Mouse (Mus musculus) embryonic facial prominence, embryonic 11.5 days (tissue): ENCODE data around the gene Gpa33. TPM values are rescaled to one million over a fixed set of nuclear protein-coding genes. Genes with fewer than 3 reads are reported as not detected.

ENCODE experiments used
- ATAC-seq: fragments of 200-750 bp; cut with Nextera tagmentation; replicated peaks from 2 replicates; pipeline ENCODE4 v1.8.0; 2017; ENCODE audit warnings: low read depth; ENCODE audit not compliant: insufficient number of reproducible peaks, low FRiP score, low TSS enrichment
- DNase-seq: peaks from one replicate; pipeline ENCODE4 v3.0.0-alpha.2; 2015; ENCODE audit warnings: low spot score
- H3K27ac ChIP-seq: fragments of 300-500 bp; sonication (generic); replicated peaks from 2 replicates; pipeline ENCODE4 v1.5.1; 2014; ENCODE audit warnings: mild to moderate bottlenecking, low read depth, low read length, control low read depth
- H3K27me3 ChIP-seq: fragments of 300-500 bp; sonication (generic); 2 replicates; pipeline ENCODE4 v1.6.1; 2014; ENCODE audit warnings: mild to moderate bottlenecking, low read length, moderate library complexity, mixed read lengths; ENCODE audit not compliant: control insufficient read depth, insufficient read depth
- H3K36me3 ChIP-seq: fragments of 300-500 bp; sonication (generic); replicated peaks from 2 replicates; pipeline ENCODE4 v1.6.1; 2014; ENCODE audit warnings: low read depth, mild to moderate bottlenecking, low read length, moderate library complexity, mixed read lengths; ENCODE audit not compliant: control insufficient read depth, insufficient read depth
- H3K4me1 ChIP-seq: fragments of 300-500 bp; sonication (generic); 2 replicates; pipeline ENCODE4 v1.6.1; 2014; ENCODE audit warnings: low read length, mixed read lengths; ENCODE audit not compliant: control insufficient read depth, insufficient read depth
- H3K4me2 ChIP-seq: fragments of 300-500 bp; sonication (generic); 2 replicates; pipeline ENCODE4 v1.6.1; 2014; ENCODE audit warnings: low read depth, mild to moderate bottlenecking, control low read depth, low read length, moderate library complexity
- H3K4me3 ChIP-seq: fragments of 300-500 bp; sonication (generic); 2 replicates; pipeline ENCODE4 v1.5.1; 2014; ENCODE audit warnings: low read depth, low read length, control low read depth
- H3K9ac ChIP-seq: fragments of 300-500 bp; sonication (generic); replicated peaks from 2 replicates; pipeline ENCODE4 v1.6.1; 2014; ENCODE audit warnings: mild to moderate bottlenecking, control low read depth, low read length
- H3K9me3 ChIP-seq: fragments of 300-500 bp; sonication (generic); replicated peaks from 2 replicates; pipeline ENCODE4 v1.6.1; 2016; ENCODE audit warnings: mild to moderate bottlenecking, low read length, inconsistent platforms, mixed read lengths; ENCODE audit not compliant: control insufficient read depth
- WGBS: fragments of 180-500 bp; shearing (Covaris S2); extraction: QIAGEN DNeasy Blood & Tissue Kit; methylation state at CpG from one replicate; pipeline ENCODE4 v1.1.7; 2014; 5-methylcytosine and 5-hydroxymethylcytosine counted together
- polyA plus RNA-seq: library from polyadenylated mRNA; unstranded; fragments of >200 nt; fragmentation: Nextera tagmentation; extraction: Ambion mirVana; gene quantifications from 2 replicates; pipeline ENCODE4 v1.2.1, GENCODE M21; 2014

The Gpa33 gene
- polyA plus RNA-seq, 1 experiment from 2014 or later = 0.34 TPM

- Histone ChIP-seq H3K36me3 (no peaks in the 10 kb centered on the region), H3K27ac (no peak overlapping the region), H3K4me1 (no peaks in the 10 kb centered on the region), H3K27me3 (no peaks in the 10 kb centered on the region), H3K9me3 (no peaks in the 10 kb centered on the region), H3K9ac (no peak overlapping the region), H3K4me2 (no peak overlapping the region), H3K4me3 (no peak overlapping the region)
- no peak for ATAC-seq
- 81% methylated on average over 3 of the region's 3 CpGs for WGBS
- no peak for DNase-seq
Measured at GRCm38 (mm10) chr1:166172992-166173391, 43.0 kb downstream of the Gpa33 start.

DNA sequence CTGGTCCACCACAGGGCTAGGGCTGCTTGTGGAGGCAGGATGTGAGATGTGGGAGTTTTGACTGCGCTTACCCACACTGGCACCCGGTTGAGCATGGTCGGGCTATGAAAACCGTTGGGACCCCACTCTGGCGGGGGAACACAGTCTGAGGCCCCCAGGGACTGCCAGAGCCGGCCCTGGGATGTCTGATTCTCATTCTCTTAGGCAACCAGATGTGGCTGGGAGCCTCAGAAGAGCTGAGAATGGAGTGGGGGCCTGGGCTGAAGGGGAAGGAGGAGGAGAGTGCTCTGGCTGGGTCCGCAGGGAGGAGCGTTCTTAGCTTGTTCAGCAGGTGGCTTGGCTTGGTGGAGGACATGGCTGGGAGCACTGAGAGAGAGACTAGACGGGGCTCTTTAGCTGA, 43.6 kb downstream of the Gpa33 start:
- no peak overlapping the region for H3K9ac ChIP-seq

DNA sequence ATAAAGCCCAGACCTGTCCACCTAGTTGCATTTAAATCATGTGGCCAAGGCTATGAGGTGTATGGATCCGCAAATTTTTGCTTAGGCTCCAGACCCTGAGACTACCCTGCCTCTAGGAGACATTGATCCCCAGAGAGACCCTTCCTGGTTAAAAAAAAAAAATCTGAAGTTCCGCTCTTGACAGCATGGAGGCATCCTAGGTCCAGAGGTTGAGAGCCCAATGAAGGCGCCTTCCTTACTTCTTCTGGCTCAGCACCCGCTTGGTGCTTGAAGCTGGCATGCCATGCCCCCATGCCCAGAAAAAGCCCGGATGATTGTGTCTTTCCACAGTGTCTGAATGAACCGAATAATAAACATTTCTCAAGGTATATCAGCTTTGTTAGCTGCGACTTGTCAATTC, 51.5 kb downstream of the Gpa33 start:
- Histone ChIP-seq H3K36me3 (no peaks in the 10 kb centered on the region), H3K9me3 (no peaks in the 10 kb centered on the region), H3K27ac (no peak overlapping the region), H3K4me3 (no peak overlapping the region), H3K4me1 (no peaks in the 10 kb centered on the region), H3K27me3 (no peaks in the 10 kb centered on the region), H3K9ac (no peak overlapping the region), H3K4me2 (no peak overlapping the region)
- 89% methylated on average over 7 of the region's 7 CpGs for WGBS
- no peak for ATAC-seq
- no peak for DNase-seq

More for the DNA sequence above, 43.6 kb downstream of the Gpa33 start:
- no peaks in the 10 kb centered on the region for H3K27me3 ChIP-seq
- DNase-seq (no peak), ATAC-seq (no peak)
- no peaks in the 10 kb centered on the region for H3K36me3 ChIP-seq
- H3K4me3 ChIP-seq = no peak overlapping the region
- H3K9me3 ChIP-seq = no peaks in the 10 kb centered on the region
- WGBS = 77% methylated on average over 9 of the region's 9 CpGs
- no peak overlapping the region for H3K4me2 ChIP-seq
- H3K27ac ChIP-seq = no peak overlapping the region
- H3K4me1 ChIP-seq = no peaks in the 10 kb centered on the region

GRCm38 (mm10) chr1:166182952-166183627, 53.1 kb downstream of the Gpa33 start:
- Histone ChIP-seq H3K27ac (no peak overlapping the region), H3K9ac (no peak overlapping the region), H3K27me3 (no peaks in the 10 kb centered on the region), H3K9me3 (no peaks in the 10 kb centered on the region), H3K36me3 (no peaks in the 10 kb centered on the region), H3K4me1 (no peaks in the 10 kb centered on the region), H3K4me3 (no peak overlapping the region), H3K4me2 (no peak overlapping the region)
- 87% methylated on average over 10 of the region's 10 CpGs for WGBS
- ATAC-seq (no peak), DNase-seq (no peak)

DNA sequence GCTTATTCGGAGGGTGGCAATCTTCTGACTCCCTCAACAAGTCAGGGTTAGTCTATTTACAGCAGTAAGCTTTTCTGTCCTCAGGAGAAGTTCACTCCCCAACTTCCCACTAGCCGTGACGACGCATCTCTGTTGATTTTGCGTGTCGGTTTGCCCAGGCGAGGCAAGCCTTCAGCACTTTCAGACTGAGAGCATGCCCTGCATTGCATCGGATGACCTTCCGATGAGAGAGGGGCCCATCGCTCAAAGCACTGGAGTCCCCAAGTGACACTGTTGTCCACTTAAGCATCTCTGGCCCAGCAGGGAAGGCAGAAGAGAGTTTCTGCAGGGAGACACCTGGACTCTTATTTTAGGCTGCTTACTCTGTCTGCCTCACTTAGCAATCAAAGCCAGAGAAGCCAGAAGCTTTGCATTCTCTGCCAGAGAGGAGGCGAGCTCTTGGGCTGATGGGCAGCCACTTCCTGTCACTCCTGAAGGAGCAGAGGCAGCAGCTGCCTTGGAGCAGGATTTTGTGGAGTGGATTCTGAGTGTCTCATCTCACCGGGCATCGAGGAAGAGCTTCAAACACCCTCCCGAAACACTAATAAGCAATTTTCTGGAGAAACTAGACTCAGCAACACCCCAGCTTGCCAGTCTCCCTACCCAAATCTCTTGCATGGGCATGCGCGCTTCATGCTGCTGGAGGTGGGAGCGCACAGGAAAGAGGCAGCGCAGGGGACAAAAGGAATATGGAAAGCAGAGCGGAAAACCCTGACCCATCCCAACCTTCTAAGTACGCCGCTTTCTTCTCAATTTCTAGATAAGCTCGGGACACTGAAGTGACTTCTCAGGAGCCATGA, 54.6 kb downstream of the Gpa33 start:
- no peaks in the 10 kb centered on the region for H3K27me3 ChIP-seq
- no peaks in the 10 kb centered on the region for H3K4me1 ChIP-seq
- WGBS = 81% methylated on average over 22 of the region's 22 CpGs
- H3K9ac ChIP-seq = no peak overlapping the region
- no peak overlapping the region for H3K27ac ChIP-seq
- DNase-seq (no peak), ATAC-seq (no peak)
- H3K36me3 ChIP-seq = no peaks in the 10 kb centered on the region
- no peak overlapping the region for H3K4me3 ChIP-seq
- H3K9me3 ChIP-seq = no peaks in the 10 kb centered on the region
- no peak overlapping the region for H3K4me2 ChIP-seq

DNA sequence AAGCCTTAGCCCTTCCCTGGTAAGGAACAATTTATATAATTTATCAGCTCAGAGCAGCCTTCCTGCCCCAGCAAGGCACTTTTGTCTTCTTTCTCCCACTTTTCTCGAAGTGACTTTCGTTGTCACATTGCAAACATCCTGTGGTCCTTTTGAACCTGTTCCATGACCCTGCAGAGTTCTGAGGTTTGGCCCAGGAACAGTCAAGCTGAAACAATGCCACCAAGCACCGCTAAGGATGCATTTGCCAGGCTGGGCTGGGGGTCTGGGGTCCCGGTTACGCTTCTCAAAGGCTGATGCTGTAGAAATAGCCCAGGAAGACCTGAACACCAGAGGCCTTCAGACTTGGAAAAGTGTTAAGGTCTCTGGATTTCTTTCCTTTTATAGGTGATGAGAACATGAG, 55.3 kb downstream of the Gpa33 start:
- Histone ChIP-seq H3K4me2 (no peak overlapping the region), H3K27me3 (no peaks in the 10 kb centered on the region), H3K36me3 (no peaks in the 10 kb centered on the region), H3K9ac (no peak overlapping the region), H3K9me3 (no peaks in the 10 kb centered on the region), H3K4me3 (no peak overlapping the region), H3K27ac (no peak overlapping the region), H3K4me1 (no peaks in the 10 kb centered on the region)
- 93% methylated on average over 5 of the region's 5 CpGs for WGBS
- DNase-seq = no peak
- no peak for ATAC-seq

DNA sequence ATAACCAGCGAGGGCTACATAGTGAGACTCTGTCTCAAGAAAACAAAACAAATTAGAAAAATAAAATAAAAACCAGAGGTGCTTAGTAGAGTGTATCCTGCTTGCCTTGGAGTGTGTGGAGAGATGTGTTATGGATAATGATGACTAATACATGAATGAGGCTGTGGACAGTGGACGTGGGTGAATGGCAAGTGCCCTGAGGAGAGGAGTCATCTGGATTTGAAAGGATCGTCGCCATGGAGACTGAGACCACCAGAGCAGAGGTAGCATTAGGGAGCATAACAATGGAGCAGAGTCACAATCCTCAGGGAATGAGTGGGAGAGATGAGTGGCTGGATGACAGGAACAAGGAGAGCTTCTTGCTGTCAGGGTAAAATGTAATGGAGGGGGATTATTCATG, 59.8 kb downstream of the Gpa33 start:
- H3K9me3 ChIP-seq = no peaks in the 10 kb centered on the region
- no peak overlapping the region for H3K27ac ChIP-seq
- no peak overlapping the region for H3K9ac ChIP-seq
- H3K4me2 ChIP-seq = no peak overlapping the region
- H3K4me1 ChIP-seq = no peaks in the 10 kb centered on the region
- no peaks in the 10 kb centered on the region for H3K27me3 ChIP-seq
- DNase-seq (no peak), ATAC-seq (peak; percentile 34; the same call in 1 of the 2 replicates)
- H3K4me3 ChIP-seq = no peak overlapping the region
- 75% methylated on average over 4 of the region's 4 CpGs for WGBS
- H3K36me3 ChIP-seq = no peaks in the 10 kb centered on the region

- no peak for ATAC-seq
- 25% methylated on average over 5 of the region's 5 CpGs for WGBS
- no peaks in the 10 kb centered on the region for H3K27me3 ChIP-seq
Measured at GRCm38 (mm10) chr1:166204171-166204570, 74.1 kb downstream of the Gpa33 start.

More at GRCm38 (mm10) chr1:166204171-166204570, 74.1 kb downstream of the Gpa33 start:
- Histone ChIP-seq H3K4me2 (no peak overlapping the region), H3K9ac (no peak overlapping the region), H3K36me3 (no peaks in the 10 kb centered on the region), H3K4me1 (no peaks in the 10 kb centered on the region), H3K4me3 (no peak overlapping the region), H3K9me3 (no peaks in the 10 kb centered on the region), H3K27ac (no peak overlapping the region)
- DNase-seq = no peak
